Mouse (Mus musculus) hindbrain, embryonic 12.5 days (tissue): Measurements from ENCODE around the gene Btrc. TPM values are rescaled to one million over a fixed set of nuclear protein-coding genes. Genes with fewer than 3 reads are reported as not detected.

Source experiments
- ATAC-seq: fragments of 200-750 bp; cut with Nextera tagmentation; 2 replicates; pipeline ENCODE4 v1.8.0; 2017; ENCODE audit warnings: moderate TSS enrichment; ENCODE audit not compliant: low FRiP score
- H3K27ac ChIP-seq: fragments of 300-500 bp; sonication (generic); 2 replicates; pipeline ENCODE4 v1.5.1; 2016; ENCODE audit warnings: mild to moderate bottlenecking
- H3K27me3 ChIP-seq: fragments of 300-500 bp; sonication (generic); 2 replicates; pipeline ENCODE4 v1.6.1; 2016; ENCODE audit warnings: mild to moderate bottlenecking
- H3K36me3 ChIP-seq: fragments of 300-500 bp; sonication (generic); 2 replicates; pipeline ENCODE4 v1.6.1; 2016; ENCODE audit warnings: mild to moderate bottlenecking
- H3K4me1 ChIP-seq: fragments of 300-500 bp; sonication (generic); 2 replicates; pipeline ENCODE4 v1.6.1; 2016
- H3K4me2 ChIP-seq: fragments of 300-500 bp; sonication (generic); replicated peaks from 2 replicates; pipeline ENCODE4 v1.6.1; 2016; ENCODE audit warnings: mild to moderate bottlenecking
- H3K4me3 ChIP-seq: fragments of 300-500 bp; sonication (generic); 2 replicates; pipeline ENCODE4 v1.5.1; 2016; ENCODE audit warnings: mild to moderate bottlenecking
- H3K9ac ChIP-seq: fragments of 300-500 bp; sonication (generic); 2 replicates; pipeline ENCODE4 v1.6.1; 2016; ENCODE audit warnings: mild to moderate bottlenecking, moderate library complexity
- H3K9me3 ChIP-seq: fragments of 300-500 bp; sonication (generic); replicated peaks from 2 replicates; pipeline ENCODE4 v1.6.1; 2016; ENCODE audit warnings: mild to moderate bottlenecking
- WGBS: fragments of 180-500 bp; shearing (Covaris S2); methylation state at CpG from one replicate; pipeline ENCODE4 v1.1.7; 2016; 5-methylcytosine and 5-hydroxymethylcytosine counted together
- polyA plus RNA-seq: library from polyadenylated mRNA; unstranded; fragments of >200 nt; fragmentation: Nextera tagmentation; extraction: Ambion mirVana; gene quantifications from 2 replicates; pipeline ENCODE4 v1.2.1, GENCODE M21; 2016

Gene Btrc
- polyA plus RNA-seq, 1 experiment from 2014 or later: 67.1 TPM

GRCm38 (mm10) chr19:45483470-45483869, 119.9 kb downstream of the Btrc start:
- Histone ChIP-seq H3K27ac (no peak overlapping the region), H3K9ac (no peak overlapping the region), H3K36me3 (no peaks in the 10 kb centered on the region), H3K9me3 (no peaks in the 10 kb centered on the region), H3K4me1 (no peaks in the 10 kb centered on the region), H3K27me3 (no peaks in the 10 kb centered on the region), H3K4me2 (no peak overlapping the region), H3K4me3 (no peak overlapping the region)
- no peak for ATAC-seq
- WGBS: 82% methylated on average over 2 of the region's 2 CpGs

GRCm38 (mm10) chr19:45486206-45486991, 122.9 kb downstream of the Btrc start:
- Histone ChIP-seq H3K9me3 (no peaks in the 10 kb centered on the region), H3K4me3 (no peak overlapping the region), H3K27me3 (no peaks in the 10 kb centered on the region), H3K36me3 (no peaks in the 10 kb centered on the region), H3K4me1 (no peaks in the 10 kb centered on the region), H3K9ac (no peak overlapping the region), H3K4me2 (no peak overlapping the region), H3K27ac (no peak overlapping the region)
- WGBS: 88% methylated on average over 6 of the region's 6 CpGs
- no peak for ATAC-seq

- Histone ChIP-seq H3K9ac (no peak overlapping the region), H3K27me3 (no peaks in the 10 kb centered on the region), H3K27ac (no peak overlapping the region), H3K4me1 (no peaks in the 10 kb centered on the region), H3K4me2 (no peak overlapping the region), H3K9me3 (no peaks in the 10 kb centered on the region), H3K4me3 (no peak overlapping the region), H3K36me3 (no peaks in the 10 kb centered on the region)
- ATAC-seq: no peak
- 84% methylated on average over 3 of the region's 3 CpGs for WGBS
Measured at GRCm38 (mm10) chr19:45486992-45487387, 123.5 kb downstream of the Btrc start.

GRCm38 (mm10) chr19:45489961-45490360, 126.4 kb downstream of the Btrc start:
- Histone ChIP-seq H3K27me3 (no peaks in the 10 kb centered on the region), H3K9me3 (no peaks in the 10 kb centered on the region), H3K9ac (no peak overlapping the region), H3K36me3 (no peaks in the 10 kb centered on the region), H3K27ac (no peak overlapping the region), H3K4me1 (peaks cover 11% of the 10 kb centered on the region), H3K4me2 (no peak overlapping the region), H3K4me3 (no peak overlapping the region)
- no peak for ATAC-seq
- WGBS: 86% methylated on average over 6 of the region's 6 CpGs

GRCm38 (mm10) chr19:45491246-45491645, 127.7 kb downstream of the Btrc start:
- ATAC-seq: no peak
- no peak overlapping the region for H3K27ac ChIP-seq
- WGBS: 86% methylated on average over 7 of the region's 7 CpGs

GRCm38 (mm10) chr19:45494121-45494775, 130.7 kb downstream of the Btrc start:
- no peak overlapping the region for H3K27ac ChIP-seq

More at GRCm38 (mm10) chr19:45491246-45491645, 127.7 kb downstream of the Btrc start:
- Histone ChIP-seq H3K4me2 (no peak overlapping the region), H3K4me1 (peaks cover 12% of the 10 kb centered on the region), H3K36me3 (no peaks in the 10 kb centered on the region), H3K9me3 (no peaks in the 10 kb centered on the region), H3K9ac (no peak overlapping the region), H3K27me3 (no peaks in the 10 kb centered on the region), H3K4me3 (no peak overlapping the region)

GRCm38 (mm10) chr19:45505446-45505845, 141.9 kb downstream of the Btrc start:
- Histone ChIP-seq H3K9ac (no peak overlapping the region), H3K27me3 (no peaks in the 10 kb centered on the region), H3K4me2 (no peak overlapping the region), H3K9me3 (no peaks in the 10 kb centered on the region), H3K27ac (no peak overlapping the region), H3K36me3 (0 out of 2 replicates have a peak, but pooled peaks cover 4% of the 10 kb centered on the region), H3K4me3 (no peak overlapping the region), H3K4me1 (no peaks in the 10 kb centered on the region)
- no peak for ATAC-seq
- WGBS: 87% methylated on average over 7 of the region's 7 CpGs

More at GRCm38 (mm10) chr19:45494121-45494775, 130.7 kb downstream of the Btrc start:
- Histone ChIP-seq H3K36me3 (no peaks in the 10 kb centered on the region), H3K4me2 (no peak overlapping the region), H3K9me3 (no peaks in the 10 kb centered on the region), H3K9ac (no peak overlapping the region), H3K4me1 (peaks cover 12% of the 10 kb centered on the region), H3K27me3 (no peaks in the 10 kb centered on the region), H3K4me3 (no peak overlapping the region)
- 65% methylated on average over 10 of the region's 10 CpGs for WGBS
- ATAC-seq: no peak

- Histone ChIP-seq H3K36me3 (0 out of 2 replicates have a peak, but pooled peaks cover 7% of the 10 kb centered on the region), H3K9ac (no peak overlapping the region), H3K4me2 (no peak overlapping the region), H3K4me3 (no peak overlapping the region), H3K9me3 (no peaks in the 10 kb centered on the region), H3K4me1 (peaks cover 3% of the 10 kb centered on the region; the same call in 1 of the 2 replicates), H3K27ac (no peak overlapping the region), H3K27me3 (no peaks in the 10 kb centered on the region)
- no peak for ATAC-seq
- WGBS: 82% methylated on average over 19 of the region's 19 CpGs
Measured at GRCm38 (mm10) chr19:45507531-45507930, 144.0 kb downstream of the Btrc start.

GRCm38 (mm10) chr19:45510680-45511079, 147.1 kb downstream of the Btrc start:
- peaks cover 3% of the 10 kb centered on the region; the same call in 1 of the 2 replicates for H3K4me1 ChIP-seq
- peaks cover 30% of the 10 kb centered on the region for H3K36me3 ChIP-seq
- ATAC-seq: no peak
- no peak overlapping the region for H3K4me3 ChIP-seq
- H3K4me2 ChIP-seq: no peak overlapping the region
- no peaks in the 10 kb centered on the region for H3K9me3 ChIP-seq
- H3K9ac ChIP-seq: no peak overlapping the region
- WGBS: 89% methylated on average over 3 of the region's 3 CpGs
- no peak overlapping the region for H3K27ac ChIP-seq
- H3K27me3 ChIP-seq: no peaks in the 10 kb centered on the region

GRCm38 (mm10) chr19:45511406-45511805, 147.9 kb downstream of the Btrc start:
- Histone ChIP-seq H3K4me1 (peaks cover 3% of the 10 kb centered on the region; the same call in 1 of the 2 replicates), H3K9ac (no peak overlapping the region), H3K4me2 (no peak overlapping the region), H3K27me3 (no peaks in the 10 kb centered on the region), H3K9me3 (no peaks in the 10 kb centered on the region), H3K36me3 (peaks cover 37% of the 10 kb centered on the region), H3K4me3 (no peak overlapping the region), H3K27ac (no peak overlapping the region)
- no peak for ATAC-seq
- WGBS: 85% methylated on average over 4 of the region's 4 CpGs

- Histone ChIP-seq H3K4me2 (no peak overlapping the region), H3K9ac (no peak overlapping the region), H3K27ac (no peak overlapping the region), H3K27me3 (no peaks in the 10 kb centered on the region), H3K4me3 (no peak overlapping the region), H3K36me3 (peaks cover 58% of the 10 kb centered on the region), H3K9me3 (no peaks in the 10 kb centered on the region), H3K4me1 (peaks cover 3% of the 10 kb centered on the region; the same call in 1 of the 2 replicates)
- 81% methylated on average over 2 of the region's 2 CpGs for WGBS
- no peak for ATAC-seq
Measured at GRCm38 (mm10) chr19:45515341-45515740, 151.8 kb downstream of the Btrc start.

- Histone ChIP-seq H3K27me3 (no peaks in the 10 kb centered on the region), H3K4me1 (peaks cover 2% of the 10 kb centered on the region; the same call in 1 of the 2 replicates), H3K9me3 (no peaks in the 10 kb centered on the region), H3K4me2 (no peak overlapping the region), H3K27ac (no peak overlapping the region), H3K4me3 (no peak overlapping the region), H3K9ac (no peak overlapping the region), H3K36me3 (peaks cover 60% of the 10 kb centered on the region)
- ATAC-seq: no peak
- 92% methylated on average over 12 of the region's 12 CpGs for WGBS
Measured at GRCm38 (mm10) chr19:45516264-45516663, 152.7 kb downstream of the Btrc start.
